Mouse (Mus musculus): ENCODE measurements around the gene Adgrd1.

- TF ChIP-seq EP300 (IDR thresholded peaks at IDR 0.05; ENCODE audit: insufficient read depth, low read depth, low read length) = no peak
- no peak for TF ChIP-seq CTCF (IDR thresholded peaks at IDR 0.05; ENCODE audit: low read depth, low read length)
Measured at GRCm38 (mm10) chr5:129211385-129212031, 115.0 kb downstream of the Adgrd1 start.

Data from ES-Bruce4 (cell line).